Mouse (Mus musculus): Measurements from ENCODE around the gene Dlx3. TPM values are rescaled to one million over a fixed set of nuclear protein-coding genes. Genes with fewer than 3 reads are reported as not detected.
A peak's percentile ranks its signal among the peaks of the same experiment; 100 is the strongest.

Dlx3 gene
- polyA plus RNA-seq, 1 experiment from 2014 or later, result 8.0 TPM

DNA sequence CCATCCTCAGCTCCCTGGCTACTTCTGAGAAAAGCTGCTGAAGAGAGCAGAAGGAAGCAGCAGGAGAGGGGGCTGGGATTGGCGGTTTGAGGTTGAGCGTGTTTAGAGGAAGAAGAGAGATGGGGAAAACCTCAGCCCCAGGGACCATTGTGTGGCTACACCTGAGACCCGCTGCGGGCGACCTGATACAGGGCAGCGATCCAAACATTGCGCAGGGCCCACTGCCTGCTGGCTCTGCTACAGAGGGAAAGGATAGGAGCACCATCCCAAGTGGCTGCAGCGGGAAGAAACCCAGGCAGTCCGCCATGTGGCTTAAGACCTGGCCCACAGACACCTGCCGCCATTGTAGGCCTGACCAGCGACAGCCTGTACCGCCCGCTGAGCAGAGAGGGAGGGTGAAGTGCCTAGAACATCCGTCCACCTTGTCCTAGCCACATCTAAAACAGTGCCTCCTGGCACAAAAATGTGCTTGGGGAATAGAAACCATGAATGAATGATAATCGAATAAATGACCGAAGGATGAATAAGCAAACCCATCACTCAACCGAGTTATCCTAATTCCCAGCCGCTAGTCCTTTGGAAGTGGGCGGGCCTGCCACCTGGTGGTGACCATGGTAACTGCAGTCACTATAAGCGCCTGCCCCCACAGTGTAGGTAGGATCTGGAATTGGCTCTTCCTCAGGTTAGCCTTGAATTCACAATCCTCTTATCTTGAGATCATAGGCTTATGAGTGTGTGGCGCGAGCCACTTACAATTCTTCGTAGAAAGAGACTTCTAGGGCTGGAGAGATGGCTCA, 13.3 kb upstream of the Dlx3 start:
- Histone ChIP-seq H3K4me1 (replicated peaks; ENCODE audit: control insufficient read depth, insufficient read depth) (no peaks in the 10 kb centered on the region), H3K27me3 (ENCODE audit: control insufficient read depth, insufficient read depth, low read length) (no peaks in the 10 kb centered on the region), H3K27ac (replicated peaks) (no peak overlapping the region), H3K4me2 (replicated peaks; ENCODE audit: low read depth) (no peak overlapping the region; the same call in 1 of the 2 replicates), H3K9ac (ENCODE audit: low read length) (no peak overlapping the region), H3K4me3 (ENCODE audit: low read depth, low read length) (no peak overlapping the region), H3K9me3 (ENCODE audit: control insufficient read depth, low read length) (no peaks in the 10 kb centered on the region), H3K36me3 (ENCODE audit: control insufficient read depth, insufficient read depth, low read length) (no peaks in the 10 kb centered on the region)
- ATAC-seq (ENCODE audit: low FRiP score, low TSS enrichment) (peak; percentile 49; the same call in 1 of the 2 replicates), DNase-seq (ENCODE audit: low spot score) (peak; percentile 81)
- WGBS, result 36% methylated on average over 23 of the region's 23 CpGs
- peak; percentile 99 for TF ChIP-seq CTCF (IDR thresholded peaks at IDR 0.05; ENCODE audit: low read depth)
- TF ChIP-seq EP300 (optimal IDR thresholded peaks at IDR 0.05), result no peak

- no peak overlapping the region for H3K4me3 ChIP-seq (ENCODE audit: low read depth, low read length)
- TF ChIP-seq EP300 (optimal IDR thresholded peaks at IDR 0.05) (no peak), CTCF (IDR thresholded peaks at IDR 0.05; ENCODE audit: low read depth) (no peak)
- no peaks in the 10 kb centered on the region for H3K4me1 ChIP-seq (replicated peaks; ENCODE audit: control insufficient read depth, insufficient read depth)
- H3K36me3 ChIP-seq (ENCODE audit: control insufficient read depth, insufficient read depth, low read length), result no peaks in the 10 kb centered on the region
- no peak overlapping the region for H3K27ac ChIP-seq (replicated peaks)
- H3K27me3 ChIP-seq (ENCODE audit: control insufficient read depth, insufficient read depth, low read length), result no peaks in the 10 kb centered on the region
- DNase-seq (ENCODE audit: low spot score) (no peak), ATAC-seq (ENCODE audit: low FRiP score, low TSS enrichment) (no peak)
- H3K9ac ChIP-seq (ENCODE audit: low read length), result no peak overlapping the region
- no peaks in the 10 kb centered on the region for H3K9me3 ChIP-seq (ENCODE audit: control insufficient read depth, low read length)
- 74% methylated on average over 2 of the region's 2 CpGs for WGBS
- no peak overlapping the region for H3K4me2 ChIP-seq (replicated peaks; ENCODE audit: low read depth)
Measured at GRCm38 (mm10) chr11:95109000-95109399, 10.9 kb upstream of the Dlx3 start.

DNA sequence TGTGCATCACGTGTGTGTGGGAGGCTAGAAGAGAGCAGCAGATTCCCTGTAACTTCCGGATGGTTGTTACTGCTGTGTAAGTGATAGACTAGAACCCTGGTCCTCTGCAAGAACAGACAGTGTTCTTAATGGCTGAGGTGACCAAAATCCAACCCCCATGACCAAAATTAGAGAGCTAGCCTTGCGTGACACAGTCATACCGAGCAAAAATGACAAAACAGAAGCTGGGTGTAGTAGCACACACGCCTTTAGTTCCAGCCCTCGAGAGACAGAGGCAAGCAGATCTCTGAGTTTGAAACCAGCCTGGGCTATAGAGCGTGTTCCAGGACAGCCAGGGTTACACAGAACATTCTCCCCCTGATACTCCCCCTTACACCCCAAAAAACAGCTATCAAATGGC, 9.8 kb upstream of the Dlx3 start:
- no peak overlapping the region for H3K4me2 ChIP-seq (replicated peaks; ENCODE audit: low read depth)
- H3K4me1 ChIP-seq (replicated peaks; ENCODE audit: control insufficient read depth, insufficient read depth), result no peaks in the 10 kb centered on the region

GRCm38 (mm10) chr11:95117030-95117429, 2.9 kb upstream of the Dlx3 start:
- no peak overlapping the region for H3K4me3 ChIP-seq (ENCODE audit: low read depth, low read length)
- peaks cover 3% of the 10 kb centered on the region; the same call in 1 of the 2 replicates for H3K4me1 ChIP-seq (replicated peaks; ENCODE audit: control insufficient read depth, insufficient read depth)
- no peak overlapping the region for H3K4me2 ChIP-seq (replicated peaks; ENCODE audit: low read depth)
- peak; percentile 46 for ATAC-seq (ENCODE audit: low FRiP score, low TSS enrichment)
- TF ChIP-seq CTCF (IDR thresholded peaks at IDR 0.05; ENCODE audit: low read depth) (peak; percentile 98), EP300 (optimal IDR thresholded peaks at IDR 0.05) (no peak)
- peak; percentile 73 for DNase-seq (ENCODE audit: low spot score)
- no peak overlapping the region for H3K27ac ChIP-seq (replicated peaks)
- H3K27me3 ChIP-seq (ENCODE audit: control insufficient read depth, insufficient read depth, low read length), result peaks cover 5% of the 10 kb centered on the region; the same call in 1 of the 2 replicates
- H3K9me3 ChIP-seq (ENCODE audit: control insufficient read depth, low read length), result no peaks in the 10 kb centered on the region
- 3% methylated on average over 6 of the region's 6 CpGs for WGBS
- H3K9ac ChIP-seq (ENCODE audit: low read length), result no peak overlapping the region
- H3K36me3 ChIP-seq (ENCODE audit: control insufficient read depth, insufficient read depth, low read length), result no peaks in the 10 kb centered on the region

More for the DNA sequence above, 9.8 kb upstream of the Dlx3 start:
- no peak for TF ChIP-seq CTCF (IDR thresholded peaks at IDR 0.05; ENCODE audit: low read depth)
- TF ChIP-seq EP300 (optimal IDR thresholded peaks at IDR 0.05), result no peak
- Histone ChIP-seq H3K9ac (ENCODE audit: low read length) (no peak overlapping the region), H3K36me3 (ENCODE audit: control insufficient read depth, insufficient read depth, low read length) (no peaks in the 10 kb centered on the region), H3K4me3 (ENCODE audit: low read depth, low read length) (no peak overlapping the region), H3K27me3 (ENCODE audit: control insufficient read depth, insufficient read depth, low read length) (no peaks in the 10 kb centered on the region), H3K9me3 (ENCODE audit: control insufficient read depth, low read length) (no peaks in the 10 kb centered on the region), H3K27ac (replicated peaks) (no peak overlapping the region)
- ATAC-seq (ENCODE audit: low FRiP score, low TSS enrichment) (no peak), DNase-seq (ENCODE audit: low spot score) (no peak)
- WGBS, result 90% methylated on average over 7 of the region's 7 CpGs

- DNase-seq (ENCODE audit: low spot score), result peak; percentile 79
- 8% methylated on average over 8 of the region's 8 CpGs for WGBS
- peaks cover 3% of the 10 kb centered on the region; the same call in 1 of the 2 replicates for H3K4me1 ChIP-seq (replicated peaks; ENCODE audit: control insufficient read depth, insufficient read depth)
- H3K9ac ChIP-seq (ENCODE audit: low read length), result no peak overlapping the region
- no peaks in the 10 kb centered on the region for H3K9me3 ChIP-seq (ENCODE audit: control insufficient read depth, low read length)
- H3K36me3 ChIP-seq (ENCODE audit: control insufficient read depth, insufficient read depth, low read length), result no peaks in the 10 kb centered on the region
- H3K4me2 ChIP-seq (replicated peaks; ENCODE audit: low read depth), result no peak overlapping the region
- ATAC-seq (ENCODE audit: low FRiP score, low TSS enrichment), result peak; percentile 41; the same call in 1 of the 2 replicates
- H3K27me3 ChIP-seq (ENCODE audit: control insufficient read depth, insufficient read depth, low read length), result peaks cover 6% of the 10 kb centered on the region; the same call in 1 of the 2 replicates
- no peak overlapping the region for H3K27ac ChIP-seq (replicated peaks)
- TF ChIP-seq EP300 (optimal IDR thresholded peaks at IDR 0.05) (no peak), CTCF (IDR thresholded peaks at IDR 0.05; ENCODE audit: low read depth) (peak; percentile 97)
- no peak overlapping the region for H3K4me3 ChIP-seq (ENCODE audit: low read depth, low read length)
Measured at GRCm38 (mm10) chr11:95118505-95118904, 1.4 kb upstream of the Dlx3 start.

DNA sequence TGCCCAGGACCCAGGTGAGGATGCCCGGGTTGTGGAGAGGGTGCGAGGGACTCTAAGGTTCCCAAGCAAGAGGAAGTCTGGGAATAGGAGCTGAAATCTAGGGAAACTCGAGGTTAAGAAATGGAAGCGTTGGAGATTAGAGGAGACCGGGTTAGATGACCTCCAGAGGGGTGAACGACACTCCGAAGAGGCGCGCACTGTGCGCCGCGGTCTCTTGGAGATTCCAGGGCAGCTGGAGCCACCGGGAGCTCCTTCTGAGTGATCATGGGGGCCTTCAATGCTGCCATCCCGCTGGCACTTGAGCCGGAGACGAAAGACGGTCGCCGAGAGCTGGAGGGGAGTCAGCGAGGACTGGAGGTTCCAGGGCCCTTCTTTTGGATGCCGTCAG, 708 bp downstream of the Dlx3 start:
- 2% methylated on average over 21 of the region's 21 CpGs for WGBS

More for the DNA sequence above, 708 bp downstream of the Dlx3 start:
- no peak for TF ChIP-seq CTCF (IDR thresholded peaks at IDR 0.05; ENCODE audit: low read depth)
- TF ChIP-seq EP300 (optimal IDR thresholded peaks at IDR 0.05), result no peak
- Histone ChIP-seq H3K27me3 (ENCODE audit: control insufficient read depth, insufficient read depth, low read length) (peaks cover 8% of the 10 kb centered on the region; the same call in 1 of the 2 replicates), H3K4me2 (replicated peaks; ENCODE audit: low read depth) (peak overlapping the region; percentile 59), H3K9ac (ENCODE audit: low read length) (peak overlapping the region; percentile 38; the same call in 1 of the 2 replicates), H3K4me1 (replicated peaks; ENCODE audit: control insufficient read depth, insufficient read depth) (peaks cover 3% of the 10 kb centered on the region; the same call in 1 of the 2 replicates), H3K36me3 (ENCODE audit: control insufficient read depth, insufficient read depth, low read length) (no peaks in the 10 kb centered on the region), H3K9me3 (ENCODE audit: control insufficient read depth, low read length) (no peaks in the 10 kb centered on the region), H3K4me3 (ENCODE audit: low read depth, low read length) (peak overlapping the region; percentile 40), H3K27ac (replicated peaks) (no peak overlapping the region)
- no peak for ATAC-seq (ENCODE audit: low FRiP score, low TSS enrichment)
- no peak for DNase-seq (ENCODE audit: low spot score)

All from stomach, postnatal 0 days (tissue).